Mouse (Mus musculus) megakaryocyte, adult 5-6 weeks (primary cell): ENCODE data around the gene Bri3. TPM values are rescaled to one million over a fixed set of nuclear protein-coding genes. Genes with fewer than 3 reads are reported as not detected.

Experiments
- ATAC-seq: 2 replicates; pipeline ENCODE4 v1.8.0; 2016; ENCODE audit warnings: mild to moderate bottlenecking, inconsistent platforms; ENCODE audit not compliant: poor library complexity, severe bottlenecking
- total RNA-seq, 2 experiments: library from RNA; stranded (forward) in 1 of 2; stranded (reverse) in 1 of 2; fragments of 153-499, 151-499 nt in 1 of 2; fragments of 221-1000, 200-1000 nt in 1 of 2; gene quantifications; 2 replicates each; pipeline versions ENCODE4 v1.2.3 to v1.2.4; 2015 to 2017

Bri3 gene
- total RNA-seq, 2 experiments from 2014 or later, result 20.1 to 91.0 TPM

DNA sequence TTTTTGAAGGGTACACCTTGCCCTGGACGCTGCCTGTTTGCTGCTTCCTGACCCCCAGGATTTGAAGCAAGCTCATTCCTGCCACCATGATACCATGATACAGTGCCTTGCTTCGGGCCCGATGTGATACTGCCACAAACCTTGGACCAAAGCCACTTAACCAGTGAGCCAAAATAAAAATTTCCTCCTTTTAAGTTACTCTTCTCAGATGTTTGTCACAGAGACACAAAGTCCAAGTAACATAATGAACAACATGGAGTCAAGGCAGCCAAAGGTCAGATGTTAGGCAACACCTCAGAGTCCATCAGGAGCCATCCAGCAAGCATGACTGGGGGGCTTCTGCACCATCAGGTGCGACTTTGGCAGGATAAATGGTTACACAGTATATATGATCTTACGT is 11.7 kb upstream of the Bri3 start:
- no peak for ATAC-seq

DNA sequence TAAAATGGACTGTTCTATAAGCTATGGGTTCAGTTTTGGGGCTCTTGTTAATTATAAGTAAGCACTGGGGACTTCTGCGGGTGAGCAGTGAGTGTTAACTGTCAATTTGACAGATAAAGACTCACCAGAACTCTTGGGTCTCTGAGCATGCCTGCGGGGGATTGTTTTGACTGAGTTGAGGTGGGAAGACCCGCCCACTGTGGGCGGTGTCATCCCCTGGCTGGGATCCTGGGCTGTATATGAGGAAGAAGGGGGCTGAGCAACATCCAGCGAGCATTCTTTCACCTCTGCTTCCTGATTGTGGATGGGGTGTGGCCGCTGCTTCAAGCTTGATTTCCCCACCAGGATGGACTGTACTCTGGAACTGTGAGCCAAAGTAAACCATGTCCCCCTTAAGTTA is 10.0 kb upstream of the Bri3 start:
- no peak for ATAC-seq

DNA sequence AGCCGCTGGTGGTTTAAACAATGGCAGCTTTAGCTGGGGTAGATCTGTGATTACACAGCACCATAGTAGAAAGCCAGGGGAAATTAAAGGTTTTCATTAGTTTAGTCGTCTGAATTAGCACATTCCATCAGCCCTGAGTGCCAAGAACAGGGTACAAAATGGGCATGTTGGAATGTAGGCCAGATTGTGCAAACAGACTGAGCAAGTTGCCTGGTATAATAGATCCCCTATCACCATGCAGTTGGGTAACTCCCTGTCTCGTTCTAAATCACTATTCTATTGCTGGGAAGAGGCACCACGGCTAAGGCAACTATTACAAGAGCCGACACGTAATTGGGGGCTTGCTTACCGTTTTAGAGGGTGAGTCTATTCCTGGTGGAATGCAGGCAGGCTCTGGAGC is 9.5 kb upstream of the Bri3 start:
- no peak for ATAC-seq

DNA sequence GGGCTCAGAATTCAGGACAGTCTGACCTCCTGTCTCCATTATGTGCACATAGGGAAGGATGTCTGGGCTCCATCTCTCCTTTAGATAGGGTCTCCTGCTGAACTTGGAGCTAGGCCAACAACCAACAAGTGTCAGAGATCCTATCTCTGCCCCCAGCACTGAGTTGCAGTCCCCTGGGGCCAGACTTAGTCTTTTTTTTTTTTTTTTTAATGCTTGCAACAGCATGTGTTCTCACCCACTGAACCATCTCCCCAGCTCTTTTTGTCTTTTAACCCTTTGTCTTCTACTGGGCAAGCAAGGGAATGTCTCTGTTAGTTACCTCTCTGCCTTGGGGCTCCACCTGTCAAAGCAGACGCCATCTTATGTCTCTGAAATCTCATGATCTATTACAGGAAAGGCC is 5.3 kb upstream of the Bri3 start:
- no peak for ATAC-seq

DNA sequence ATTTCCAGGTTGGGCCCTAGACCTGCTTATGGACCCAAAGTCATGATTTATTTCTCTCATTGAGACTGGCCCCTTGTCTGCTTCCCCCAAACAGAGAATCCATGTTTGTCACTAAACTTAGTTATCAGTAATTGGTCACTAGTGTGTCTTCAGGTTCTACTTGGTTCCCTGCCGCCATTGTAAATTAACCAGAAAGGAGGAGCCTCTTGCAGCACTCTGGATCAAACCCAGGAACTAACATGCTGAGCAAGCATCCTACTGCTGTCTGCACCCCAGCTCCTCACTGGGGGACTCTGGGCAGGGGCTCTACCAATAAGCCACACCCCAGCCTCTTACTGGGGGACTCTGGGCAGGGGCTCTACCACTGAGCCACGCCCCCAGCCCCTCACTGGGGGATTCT is 1.4 kb downstream of the Bri3 start:
- ATAC-seq, result no peak

DNA sequence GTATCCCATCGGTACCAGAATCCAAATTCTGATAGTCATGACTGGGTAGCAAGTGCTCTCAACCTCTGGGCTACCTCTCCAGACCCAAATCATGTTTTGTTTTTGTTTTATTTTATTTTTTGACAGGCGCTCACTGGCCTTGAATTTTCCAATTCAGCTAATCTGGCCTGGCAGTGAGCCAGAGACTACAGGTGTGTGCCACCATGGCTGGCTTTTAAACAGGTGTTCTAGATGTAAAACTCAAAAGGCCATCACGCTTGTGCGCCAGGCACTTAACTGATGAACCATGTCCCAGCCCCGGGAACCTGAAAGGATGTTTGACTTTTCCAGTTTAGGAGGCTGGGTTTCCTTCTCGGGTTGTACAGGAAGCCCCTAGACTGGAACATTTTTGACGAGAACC is 2.4 kb downstream of the Bri3 start:
- ATAC-seq, result no peak

DNA sequence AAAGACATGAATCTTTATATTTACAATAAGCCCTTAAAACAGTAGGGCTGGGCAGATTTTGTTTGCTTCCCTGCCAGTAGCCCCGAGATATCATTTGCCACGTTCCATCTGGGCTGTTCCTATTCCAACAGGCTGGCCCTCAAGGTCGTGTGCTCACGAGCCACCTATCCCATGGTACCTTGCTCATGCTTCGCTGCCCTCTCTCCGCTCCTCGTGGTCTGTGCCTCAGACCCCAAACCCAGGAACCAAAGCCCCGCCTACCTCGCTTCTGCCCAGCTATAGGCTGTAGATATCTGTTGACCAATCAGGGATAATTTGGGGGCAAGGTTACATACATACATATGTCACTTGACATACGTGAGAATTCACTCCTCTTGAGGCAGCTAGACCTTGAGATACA is 3.1 kb downstream of the Bri3 start:
- ATAC-seq, result no peak

DNA sequence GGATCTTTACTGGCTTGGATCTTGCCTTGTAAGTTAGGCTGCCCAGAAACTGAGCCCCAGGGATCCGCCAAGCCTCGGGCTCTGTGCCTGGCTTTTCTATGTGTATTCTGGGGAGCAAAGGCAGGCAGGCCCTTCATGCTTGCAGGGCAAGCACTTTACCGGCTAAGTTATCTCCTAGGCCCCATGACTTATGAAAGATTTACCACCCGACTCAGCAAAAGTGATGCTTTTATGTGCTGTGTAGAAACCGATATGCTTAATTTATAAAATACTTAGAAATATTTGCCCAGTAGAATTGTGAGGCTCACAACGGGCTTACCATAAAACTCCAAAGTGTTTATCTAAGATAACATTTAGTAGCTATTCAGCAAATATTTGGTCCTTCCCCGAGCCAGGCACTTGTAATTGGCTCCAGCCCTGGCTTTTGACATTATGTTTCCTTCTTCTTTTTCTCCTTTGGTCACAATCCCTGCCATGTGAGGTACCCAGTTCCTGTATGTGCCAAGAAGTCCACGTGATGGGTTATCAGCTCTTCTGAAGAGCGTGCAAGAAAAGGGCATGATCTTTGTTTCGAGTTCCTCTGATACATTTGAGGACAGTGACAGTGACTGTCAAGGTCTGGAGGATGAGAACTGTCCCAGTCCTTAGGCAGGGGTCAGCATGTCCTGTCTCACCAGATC is 3.8 kb downstream of the Bri3 start:
- peak; percentile 93 for ATAC-seq

DNA sequence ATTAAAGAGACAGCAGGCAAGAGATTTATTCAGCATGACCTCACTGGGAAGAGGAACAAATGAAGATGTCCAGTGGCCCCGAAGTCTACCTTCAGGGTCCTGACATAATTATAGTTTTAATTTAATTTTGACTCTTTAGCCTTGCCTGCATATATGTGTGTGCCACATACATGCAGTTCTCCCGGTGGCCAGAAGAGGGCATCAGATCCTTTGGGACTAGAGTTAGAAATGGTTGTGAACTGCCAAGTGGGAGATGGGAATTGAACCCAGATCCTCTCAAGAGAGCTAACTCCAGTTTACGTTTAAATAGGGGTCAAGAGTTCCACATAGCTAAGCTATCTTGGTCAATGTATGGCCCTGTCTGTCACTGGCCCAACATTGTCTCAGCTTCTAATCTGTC is 5.6 kb downstream of the Bri3 start:
- no peak for ATAC-seq

DNA sequence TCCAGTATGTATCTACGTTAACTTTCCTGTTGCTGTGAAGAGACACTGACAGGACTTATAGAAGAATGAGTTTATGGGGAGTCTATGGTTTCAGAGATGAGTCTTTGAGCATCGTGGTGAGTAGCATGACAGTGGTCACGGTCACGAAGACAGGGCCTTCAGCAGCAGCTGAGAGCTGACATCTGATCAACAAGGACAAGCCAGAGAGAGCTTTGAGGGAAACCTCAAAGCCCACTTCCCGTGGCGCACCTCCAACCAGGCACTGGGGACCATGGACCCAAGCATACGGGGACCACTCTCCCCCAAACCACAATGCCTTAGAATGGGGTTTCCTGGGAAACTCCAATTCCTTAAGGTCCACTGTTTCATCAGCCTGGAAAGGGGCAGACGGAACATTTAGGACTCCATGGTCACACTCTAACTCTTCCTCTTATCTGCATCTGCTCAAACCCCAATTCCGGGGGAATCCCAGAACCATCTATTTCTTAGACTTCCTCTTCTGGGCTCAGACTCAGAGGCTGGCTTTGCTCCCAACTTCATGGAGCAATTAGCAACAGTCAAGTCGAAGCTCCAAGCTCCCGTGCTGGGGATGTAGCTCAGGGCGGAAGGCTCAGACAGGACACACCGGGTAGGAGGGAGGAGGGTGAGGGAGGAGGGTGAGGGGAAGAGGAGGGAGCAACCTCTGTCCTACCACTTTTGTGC is 7.8 kb downstream of the Bri3 start:
- peak; percentile 7; the same call in 1 of the 2 replicates for ATAC-seq

DNA sequence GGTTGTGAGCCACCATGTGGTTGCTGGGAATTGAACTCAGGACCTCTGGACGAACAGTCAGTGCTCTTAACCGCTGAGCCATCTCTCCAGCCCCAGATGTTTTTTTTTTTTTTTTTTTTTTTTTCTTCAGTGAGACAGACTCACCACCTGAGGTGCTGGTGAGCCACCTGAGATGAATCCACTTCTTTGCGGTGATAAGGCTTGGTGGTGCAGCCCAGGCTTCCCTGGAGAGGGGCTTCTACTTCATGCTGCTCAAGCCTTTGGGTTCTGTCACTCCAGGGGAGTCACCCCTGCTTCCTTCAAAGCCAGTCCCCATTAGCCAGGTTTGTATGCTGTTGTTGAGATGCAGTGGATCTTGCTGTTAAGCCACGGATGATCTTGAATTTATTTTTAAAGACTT is 9.0 kb downstream of the Bri3 start:
- no peak for ATAC-seq

DNA sequence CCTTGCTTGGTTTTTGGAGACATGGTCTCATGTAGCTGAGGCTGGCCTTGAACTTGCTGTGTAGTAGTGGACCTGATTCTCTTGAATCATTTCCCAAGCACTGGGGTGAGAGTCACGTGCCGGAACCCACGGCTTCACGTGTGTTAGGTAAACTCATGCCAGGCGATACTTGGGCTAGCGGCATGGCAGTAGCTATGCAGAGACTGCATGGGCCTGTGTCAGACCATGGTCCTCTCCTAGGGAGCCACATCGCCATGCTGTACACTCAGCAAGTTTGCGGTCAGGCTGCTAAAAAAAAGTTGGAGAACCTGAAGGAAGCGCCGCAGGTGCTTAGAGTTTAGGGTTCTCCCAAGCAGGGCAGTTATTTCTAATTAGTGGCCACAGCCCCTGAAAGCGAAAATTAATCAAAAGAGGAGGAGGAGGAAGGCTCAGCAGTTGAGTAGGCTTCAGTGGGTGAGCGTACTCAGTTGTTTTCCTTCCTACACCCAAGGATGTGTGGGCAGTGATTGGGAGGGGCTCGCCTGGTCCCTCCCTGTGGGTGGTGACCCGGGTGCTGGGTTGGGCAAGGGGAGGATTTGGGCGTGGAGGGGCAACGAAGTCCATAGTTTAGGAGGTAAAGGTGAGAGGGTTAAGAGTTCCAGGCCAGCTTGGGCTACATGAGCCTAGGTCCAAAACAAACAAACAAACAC is 10.0 kb downstream of the Bri3 start:
- ATAC-seq, result peak; percentile 48

DNA sequence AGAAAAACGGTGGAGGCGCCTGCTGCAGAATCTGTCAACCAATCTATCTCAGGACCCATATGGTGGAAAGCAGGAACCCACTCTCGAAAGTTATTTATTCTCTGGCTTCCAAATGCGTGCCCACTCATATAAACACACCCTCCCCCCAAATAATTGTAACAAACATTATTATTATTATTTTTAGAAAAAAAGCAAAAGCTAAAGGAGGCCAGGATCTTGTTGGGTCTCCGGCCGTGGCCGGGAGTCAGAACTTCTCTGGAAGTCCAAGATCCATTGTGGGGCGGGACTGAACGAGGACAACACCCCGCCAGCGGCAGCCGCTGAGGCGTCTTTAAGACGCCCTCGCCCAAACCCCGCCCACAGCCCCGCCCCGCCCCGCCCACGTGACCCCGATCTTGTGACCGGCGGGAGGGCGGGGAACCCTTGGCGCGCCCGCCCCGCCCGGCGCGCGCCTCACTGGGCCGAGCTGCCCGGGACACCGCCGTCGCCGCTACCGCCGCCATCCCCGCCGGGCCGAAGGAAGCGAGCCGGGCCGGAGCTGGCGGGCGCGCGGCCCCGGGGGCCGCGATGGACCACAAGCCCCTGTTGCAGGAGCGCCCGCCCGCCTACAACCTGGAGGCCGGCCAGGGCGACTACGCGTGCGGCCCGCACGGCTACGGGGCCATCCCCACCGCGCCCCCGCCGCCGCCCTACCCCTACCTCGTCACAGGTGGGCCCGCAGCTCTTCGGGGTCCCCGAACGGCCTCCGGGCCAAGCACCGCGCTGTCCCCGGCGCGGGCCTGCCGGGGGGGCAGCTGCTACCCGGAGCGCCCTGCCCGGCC is 10.8 kb downstream of the Bri3 start:
- ATAC-seq, result peak; percentile 45

DNA sequence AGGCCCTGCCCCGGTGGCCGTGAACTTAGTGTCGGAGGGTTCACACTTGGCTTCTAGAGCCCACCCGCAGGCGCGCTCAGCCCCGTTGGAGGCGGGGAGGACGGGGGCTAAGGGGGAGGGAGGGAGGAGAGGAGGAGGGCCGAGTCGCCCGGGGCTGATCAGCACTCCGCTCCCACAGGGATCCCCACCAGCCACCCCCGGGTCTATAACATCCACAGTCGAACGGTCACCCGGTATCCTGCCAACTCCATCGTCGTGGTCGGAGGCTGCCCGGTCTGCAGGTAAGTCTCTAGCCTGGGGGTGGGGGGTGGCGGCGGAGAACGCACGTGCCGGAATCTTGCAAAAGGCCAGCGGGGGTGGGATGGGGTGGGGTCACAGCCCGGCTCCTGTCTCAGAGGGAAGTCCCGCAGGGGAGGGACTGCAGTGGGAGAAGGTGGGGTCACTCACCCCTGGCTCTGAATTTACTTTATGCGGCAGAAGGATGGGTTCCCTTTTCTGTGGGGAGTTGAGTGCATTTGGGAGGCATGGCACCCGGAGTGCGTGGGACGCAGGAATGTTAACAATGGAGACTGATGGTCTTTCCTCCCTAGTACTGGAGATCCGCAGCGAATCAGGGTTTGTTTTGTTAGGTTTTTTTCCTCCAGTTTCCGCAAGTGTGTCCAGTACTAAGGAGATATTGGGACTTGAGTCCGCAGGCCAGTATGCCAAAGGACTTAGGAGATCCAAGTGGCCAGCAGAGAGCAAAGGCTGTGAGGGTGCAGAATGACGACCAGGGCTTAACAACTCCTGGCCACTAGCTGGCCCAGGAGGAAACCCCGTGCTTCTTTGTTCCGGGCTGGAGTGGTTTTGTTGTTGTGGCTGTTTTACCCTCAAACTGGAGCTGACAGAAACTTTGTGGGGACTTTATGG is 11.6 kb downstream of the Bri3 start:
- peak; percentile 56 for ATAC-seq

DNA sequence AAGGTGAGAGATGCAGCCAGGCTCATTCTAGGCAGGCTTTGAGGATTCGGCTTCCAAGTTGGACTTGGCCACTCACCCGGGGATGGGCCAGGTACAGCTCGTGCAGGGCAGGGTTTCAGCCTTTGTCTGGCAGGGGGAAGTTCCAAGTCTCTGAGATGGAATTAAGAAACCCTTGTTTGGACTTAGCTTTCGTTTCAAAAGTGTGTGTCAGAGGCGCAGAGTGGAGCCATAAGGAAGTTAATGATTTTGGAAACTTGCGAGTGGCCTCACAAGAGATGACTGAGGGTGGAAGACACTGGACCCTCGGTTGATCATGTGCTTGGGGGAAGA is 12.3 kb downstream of the Bri3 start:
- ATAC-seq, result peak; percentile 38

DNA sequence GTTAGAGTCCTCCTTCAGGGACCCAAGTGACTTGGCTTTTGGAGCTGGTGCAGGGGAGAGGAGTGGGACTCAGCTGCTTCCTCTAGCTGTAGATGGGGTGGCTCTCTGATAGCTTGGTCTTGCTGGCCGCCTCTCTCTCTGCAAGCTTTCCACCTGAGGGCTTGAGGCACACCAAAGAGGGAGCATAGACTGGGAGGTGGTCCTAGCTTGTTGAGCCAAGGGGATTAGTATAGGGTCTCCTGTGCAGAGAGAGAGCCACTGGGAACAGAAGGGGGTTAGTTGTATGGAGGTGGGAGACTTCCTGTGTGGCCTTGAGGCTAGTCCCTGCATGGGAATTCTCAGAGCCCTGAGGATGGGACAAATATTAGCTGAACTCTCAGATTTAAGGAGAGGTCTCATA is 12.7 kb downstream of the Bri3 start:
- ATAC-seq, result no peak

DNA sequence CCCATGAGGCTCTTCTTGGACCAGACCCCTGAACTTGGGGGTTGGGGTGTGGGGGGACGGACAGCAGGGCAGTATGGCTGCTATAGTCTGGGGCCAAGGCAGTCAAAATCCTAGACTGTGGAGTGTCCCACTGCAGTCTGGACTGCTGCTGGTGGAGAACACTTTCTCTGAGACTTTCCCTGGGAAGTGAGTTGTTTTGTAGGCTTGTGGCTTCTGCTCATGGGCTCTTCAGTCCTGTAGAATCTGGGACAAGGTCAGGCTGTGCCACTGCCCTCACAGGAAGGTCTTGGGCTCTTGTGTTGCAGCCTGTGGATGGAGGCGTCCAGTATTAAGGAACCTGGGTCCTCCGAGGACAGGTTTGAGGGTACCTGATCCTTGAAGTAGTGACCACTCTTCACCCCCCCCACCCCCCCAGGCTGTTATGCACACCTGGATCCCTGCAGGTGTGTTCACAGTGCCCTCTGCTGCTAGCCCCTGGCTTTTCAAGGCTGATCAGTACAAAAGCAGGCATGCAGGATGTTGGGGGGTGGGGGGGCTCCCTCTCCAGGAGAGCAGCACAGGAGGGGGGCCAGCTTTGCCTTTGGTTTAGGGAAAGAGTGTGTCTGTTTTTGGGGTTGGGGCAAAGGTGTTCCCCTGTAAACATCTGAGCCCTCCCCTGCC is 13.3 kb downstream of the Bri3 start:
- ATAC-seq, result no peak

DNA sequence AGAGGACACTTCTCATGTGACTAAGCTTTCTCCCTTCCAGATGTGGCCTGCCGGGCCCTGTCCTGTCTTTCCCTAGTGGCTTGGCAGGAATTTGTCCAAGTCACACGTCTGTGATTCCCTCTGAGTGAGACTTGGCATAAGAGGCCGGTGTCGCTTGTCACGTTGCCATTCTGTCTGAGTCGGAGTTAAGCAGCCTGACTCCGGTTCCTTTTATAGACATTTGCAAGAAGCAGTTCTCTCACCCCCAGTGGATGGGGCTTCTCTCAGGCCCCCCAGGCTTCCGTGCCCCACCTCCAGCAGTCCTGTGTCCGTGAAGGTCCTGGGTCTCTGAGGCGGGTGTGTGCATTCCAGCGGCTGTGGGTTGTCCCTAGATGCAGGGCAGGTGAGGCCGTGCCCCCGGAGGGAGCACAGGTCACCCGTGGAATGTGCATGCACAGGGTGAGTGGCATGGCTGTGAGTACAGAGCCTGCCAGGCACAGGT is 13.9 kb downstream of the Bri3 start:
- no peak for ATAC-seq

DNA sequence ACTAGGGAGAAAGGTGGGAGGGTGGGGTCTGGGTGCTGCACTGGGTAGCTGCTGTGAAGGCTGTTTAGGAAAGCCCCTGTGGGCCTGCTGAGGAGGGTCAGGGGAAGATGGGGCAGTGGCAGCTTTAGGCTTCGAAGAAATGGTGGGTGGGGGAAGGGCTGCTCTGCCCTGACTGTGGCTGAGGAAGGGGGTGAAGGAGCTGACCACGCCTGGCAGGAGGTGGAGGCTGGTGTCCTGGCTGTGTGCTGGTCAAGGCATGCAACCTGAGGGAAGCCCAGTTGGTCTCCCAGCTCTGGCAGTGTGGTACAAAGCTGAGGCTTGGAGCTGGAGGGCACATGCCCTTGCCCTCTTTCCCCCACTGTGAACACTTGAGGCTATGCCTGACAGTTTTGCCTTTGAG is 14.4 kb downstream of the Bri3 start:
- ATAC-seq, result no peak

DNA sequence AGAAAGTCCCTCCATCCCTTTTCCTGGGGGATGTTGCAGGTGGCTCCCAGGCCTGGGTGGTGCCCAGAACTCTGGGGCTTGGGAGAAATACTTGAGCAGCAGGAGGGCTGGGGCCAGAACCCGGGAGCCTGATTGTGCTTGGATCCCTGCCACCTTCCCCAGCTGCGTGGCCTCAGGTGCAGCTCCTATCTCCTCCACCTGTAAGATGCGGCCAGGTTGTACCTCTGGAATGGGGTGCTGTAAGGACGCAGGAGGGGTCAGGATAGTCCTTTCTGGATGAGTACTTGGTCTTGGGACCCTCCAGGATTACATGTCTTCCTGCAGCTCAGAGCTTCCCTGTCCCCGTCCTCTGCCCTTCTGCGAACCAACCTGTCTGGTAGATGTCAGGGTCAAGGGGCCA is 15.0 kb downstream of the Bri3 start:
- ATAC-seq, result no peak
